Mouse (Mus musculus): Measurements from ENCODE around the gene Erich2. TPM values are rescaled to one million over a fixed set of nuclear protein-coding genes. Genes with fewer than 3 reads are reported as not detected.
A peak's percentile ranks its signal among the peaks of the same experiment; 100 is the strongest.

Erich2 gene
- polyA plus RNA-seq, 2 experiments = 2.0 to 2.2 TPM

DNA sequence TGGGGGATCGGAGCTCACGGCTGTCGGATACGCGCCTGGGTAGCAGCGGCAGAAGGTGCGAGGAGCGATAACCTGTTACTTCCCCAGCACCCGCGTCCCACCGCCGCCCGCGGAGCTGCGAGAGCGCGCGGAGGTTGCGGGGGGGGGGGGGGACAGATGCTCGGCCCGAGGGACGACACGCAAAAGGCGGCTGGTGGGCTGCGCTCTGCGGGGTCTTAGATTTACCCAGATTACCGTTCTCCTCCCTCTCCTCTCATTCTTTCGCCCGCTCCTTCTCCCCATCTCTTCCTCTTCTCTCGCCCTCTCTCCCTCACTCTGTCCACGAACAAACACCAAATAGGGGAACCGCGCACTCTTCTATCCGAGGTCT, 54.0 kb downstream of the Erich2 start:
- peaks cover 92% of the 10 kb centered on the region for H3K27me3 ChIP-seq (ENCODE audit: control insufficient read depth, insufficient read depth, low read length)
- peak overlapping the region; percentile 25 for H3K4me3 ChIP-seq (replicated peaks; ENCODE audit: low read length)
- H3K27ac ChIP-seq (replicated peaks; ENCODE audit: low read depth, low read length) = no peak overlapping the region
- no peaks in the 10 kb centered on the region for H3K9me3 ChIP-seq (ENCODE audit: control insufficient read depth, low read length)
- no peak for TF ChIP-seq POLR2A (IDR thresholded peaks at IDR 0.05; ENCODE audit: borderline replicate concordance, extremely low read depth, insufficient read depth, insufficient read length)
- no peaks in the 10 kb centered on the region for H3K36me3 ChIP-seq (ENCODE audit: control insufficient read depth, insufficient read depth, low read length)
- ATAC-seq (ENCODE audit: low FRiP score, low read depth) (no peak), DNase-seq (ENCODE audit: low spot score) (no peak)
- peaks cover 27% of the 10 kb centered on the region for H3K4me1 ChIP-seq (ENCODE audit: control insufficient read depth, insufficient read depth, low read length)
- peak overlapping the region; percentile 40 for H3K4me2 ChIP-seq (replicated peaks; ENCODE audit: low read depth, low read length, severe bottlenecking)
- whole genome bisulfite sequencing = 1% methylated on average over 21 of the region's 34 CpGs
- no peak overlapping the region for H3K9ac ChIP-seq (ENCODE audit: low read depth, low read length, severe bottlenecking)

DNA sequence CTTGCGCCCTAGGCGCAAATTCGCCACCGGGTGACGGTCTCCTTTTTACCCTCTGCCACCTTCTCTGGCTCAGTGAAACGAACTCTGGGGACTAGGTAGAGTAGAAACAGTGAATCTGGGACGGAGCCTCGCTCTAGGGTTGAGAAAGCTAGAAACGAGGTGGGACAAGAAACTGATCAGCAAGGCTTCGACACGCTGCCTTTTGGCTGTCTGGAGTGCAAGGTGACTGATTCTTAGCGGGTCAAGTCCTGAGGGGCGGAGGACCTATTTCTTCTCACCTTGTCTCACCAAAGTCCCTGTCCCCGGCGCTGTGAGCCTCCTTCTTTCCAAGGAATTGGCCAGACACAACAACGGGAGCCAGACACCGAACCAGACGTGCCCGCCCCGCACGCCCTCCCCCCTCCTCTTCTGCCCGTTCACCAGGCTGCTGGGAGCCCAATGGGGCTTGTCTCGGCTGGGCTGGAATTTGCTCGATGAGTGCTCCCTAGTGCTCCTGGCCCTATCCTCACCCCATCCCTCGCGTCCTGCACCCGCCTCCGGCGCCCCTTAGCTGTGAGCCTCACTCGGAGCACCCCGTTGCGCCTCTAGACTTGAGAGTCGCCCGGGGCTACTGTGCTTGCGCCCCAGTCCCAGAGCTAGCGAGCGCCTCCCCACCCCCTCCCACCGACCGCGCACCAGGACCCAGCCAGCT, 54.5 kb downstream of the Erich2 start:
- Histone ChIP-seq H3K4me3 (replicated peaks; ENCODE audit: low read length) (peak overlapping the region; percentile 25), H3K4me2 (replicated peaks; ENCODE audit: low read depth, low read length, severe bottlenecking) (peak overlapping the region; percentile 15; the same call in 1 of the 2 replicates), H3K27me3 (ENCODE audit: control insufficient read depth, insufficient read depth, low read length) (peaks cover 97% of the 10 kb centered on the region), H3K36me3 (ENCODE audit: control insufficient read depth, insufficient read depth, low read length) (no peaks in the 10 kb centered on the region), H3K4me1 (ENCODE audit: control insufficient read depth, insufficient read depth, low read length) (peaks cover 29% of the 10 kb centered on the region), H3K9me3 (ENCODE audit: control insufficient read depth, low read length) (no peaks in the 10 kb centered on the region), H3K9ac (ENCODE audit: low read depth, low read length, severe bottlenecking) (no peak overlapping the region), H3K27ac (replicated peaks; ENCODE audit: low read depth, low read length) (no peak overlapping the region)
- DNase-seq (ENCODE audit: low spot score) (no peak), ATAC-seq (ENCODE audit: low FRiP score, low read depth) (no peak)
- WGBS = under 1% methylated on average over 37 of the region's 40 CpGs
- no peak for TF ChIP-seq POLR2A (IDR thresholded peaks at IDR 0.05; ENCODE audit: borderline replicate concordance, extremely low read depth, insufficient read depth, insufficient read length)

DNA sequence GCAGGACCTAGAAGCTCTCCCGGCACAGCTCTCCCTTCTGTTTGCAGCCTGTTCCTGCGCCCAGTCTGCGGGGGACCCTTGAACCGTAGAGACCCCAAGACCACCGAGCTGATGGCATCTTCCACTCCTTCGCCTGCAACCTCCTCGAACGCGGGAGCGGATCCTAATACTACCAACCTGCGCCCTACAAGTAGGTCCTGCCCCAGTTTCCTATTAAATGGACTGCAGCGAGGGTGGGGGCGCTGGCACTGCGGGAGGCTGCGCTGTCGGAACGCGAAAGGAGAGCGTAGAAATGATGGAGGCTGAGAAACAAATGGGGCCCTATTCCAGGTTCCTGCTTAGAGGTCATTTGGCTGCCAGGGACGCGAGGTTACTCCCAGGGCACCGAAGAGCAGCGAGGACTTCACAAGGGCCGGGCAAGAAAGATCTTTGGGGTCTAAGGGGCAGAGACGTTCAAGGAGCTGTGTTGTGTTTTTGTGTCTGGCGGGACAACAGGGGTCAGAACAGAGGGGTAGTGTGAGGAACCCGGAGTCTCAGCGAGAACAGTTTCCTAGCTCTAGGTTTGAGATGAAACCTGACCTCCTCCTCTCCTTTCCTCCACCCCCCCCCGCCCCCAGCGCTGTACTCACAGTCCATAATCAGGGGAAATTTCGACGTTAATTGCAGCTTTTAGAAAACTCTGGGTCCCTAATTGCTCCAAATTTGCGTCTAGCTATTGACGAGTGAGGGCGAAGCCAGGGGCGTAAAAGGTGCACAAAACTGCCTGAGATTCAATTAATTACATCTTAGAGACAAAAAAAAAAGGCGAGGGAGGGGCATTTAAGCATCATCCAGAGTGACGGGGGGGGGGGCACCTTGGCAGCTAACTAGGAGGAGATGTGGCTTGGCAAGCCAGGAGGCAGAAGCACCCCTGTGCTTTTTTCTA, 55.4 kb downstream of the Erich2 start:
- Histone ChIP-seq H3K36me3 (ENCODE audit: control insufficient read depth, insufficient read depth, low read length) (no peaks in the 10 kb centered on the region), H3K4me3 (replicated peaks; ENCODE audit: low read length) (peak overlapping the region; percentile 25), H3K4me1 (ENCODE audit: control insufficient read depth, insufficient read depth, low read length) (peaks cover 37% of the 10 kb centered on the region), H3K27ac (replicated peaks; ENCODE audit: low read depth, low read length) (no peak overlapping the region), H3K9me3 (ENCODE audit: control insufficient read depth, low read length) (no peaks in the 10 kb centered on the region), H3K27me3 (ENCODE audit: control insufficient read depth, insufficient read depth, low read length) (peaks cover 100% of the 10 kb centered on the region), H3K4me2 (replicated peaks; ENCODE audit: low read depth, low read length, severe bottlenecking) (peak overlapping the region; percentile 15; the same call in 1 of the 2 replicates), H3K9ac (ENCODE audit: low read depth, low read length, severe bottlenecking) (no peak overlapping the region)
- ATAC-seq (ENCODE audit: low FRiP score, low read depth) (no peak), DNase-seq (ENCODE audit: low spot score) (no peak)
- WGBS = under 1% methylated on average over 38 of the region's 38 CpGs
- TF ChIP-seq POLR2A (IDR thresholded peaks at IDR 0.05; ENCODE audit: borderline replicate concordance, extremely low read depth, insufficient read depth, insufficient read length) = no peak

DNA sequence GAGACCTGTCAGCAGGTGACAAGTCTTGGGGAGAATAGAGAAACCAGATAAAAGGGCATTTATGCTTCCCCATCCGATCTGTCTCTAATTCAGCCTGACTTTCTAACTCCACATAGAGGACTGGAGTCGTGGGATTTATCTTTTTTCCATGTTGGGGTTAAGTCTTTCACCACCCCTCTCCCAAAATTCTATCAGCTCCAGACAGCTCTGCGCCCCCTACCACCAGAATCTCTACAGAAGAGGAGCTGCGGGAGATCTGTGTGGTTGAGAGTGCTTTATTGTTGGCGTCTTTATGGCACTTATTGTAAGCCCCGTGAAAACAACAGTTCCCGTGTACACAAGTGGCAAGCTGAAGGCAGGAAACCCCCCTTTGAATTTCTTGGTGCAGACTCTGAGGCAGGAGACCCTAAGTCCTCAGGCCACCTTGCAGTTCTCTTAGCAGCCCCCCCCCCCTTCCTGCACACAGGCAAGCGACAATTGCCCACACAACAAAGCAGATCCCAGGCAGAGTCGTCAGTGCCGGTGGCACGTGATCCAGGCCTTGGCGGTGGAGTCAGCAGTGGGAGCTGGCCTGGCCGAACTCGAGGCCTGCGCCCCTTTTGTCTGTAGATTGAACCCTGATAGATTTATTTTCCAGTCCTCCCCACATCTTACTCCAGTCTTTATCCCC, 56.2 kb downstream of the Erich2 start:
- no peak overlapping the region for H3K4me3 ChIP-seq (replicated peaks; ENCODE audit: low read length)
- ATAC-seq (ENCODE audit: low FRiP score, low read depth) (no peak), DNase-seq (ENCODE audit: low spot score) (no peak)
- no peak overlapping the region for H3K9ac ChIP-seq (ENCODE audit: low read depth, low read length, severe bottlenecking)
- H3K36me3 ChIP-seq (ENCODE audit: control insufficient read depth, insufficient read depth, low read length) = no peaks in the 10 kb centered on the region
- no peaks in the 10 kb centered on the region for H3K9me3 ChIP-seq (ENCODE audit: control insufficient read depth, low read length)
- TF ChIP-seq POLR2A (IDR thresholded peaks at IDR 0.05; ENCODE audit: borderline replicate concordance, extremely low read depth, insufficient read depth, insufficient read length) = no peak
- 3% methylated on average over 15 of the region's 15 CpGs for WGBS
- peaks cover 37% of the 10 kb centered on the region for H3K4me1 ChIP-seq (ENCODE audit: control insufficient read depth, insufficient read depth, low read length)
- no peak overlapping the region for H3K27ac ChIP-seq (replicated peaks; ENCODE audit: low read depth, low read length)
- H3K4me2 ChIP-seq (replicated peaks; ENCODE audit: low read depth, low read length, severe bottlenecking) = no peak overlapping the region
- H3K27me3 ChIP-seq (ENCODE audit: control insufficient read depth, insufficient read depth, low read length) = peaks cover 100% of the 10 kb centered on the region

Measured in limb, embryonic 14.5 days (tissue).